Mouse (Mus musculus) neural tube, embryonic 14.5 days (tissue): ENCODE data around the gene Metap1d. TPM values are rescaled to one million over a fixed set of nuclear protein-coding genes. Genes with fewer than 3 reads are reported as not detected.

Experiments
- ATAC-seq: fragments of 200-750 bp; cut with Nextera tagmentation; 2 replicates; pipeline ENCODE4 v1.8.0; 2017; ENCODE audit warnings: low read depth, mild to moderate bottlenecking, moderate TSS enrichment, moderate library complexity
- H3K27ac ChIP-seq: fragments of 300-500 bp; sonication (generic); 2 replicates; pipeline ENCODE4 v1.5.1; 2014; ENCODE audit warnings: low read depth, mild to moderate bottlenecking, control low read depth, low read length, moderate library complexity, mixed read lengths
- H3K27me3 ChIP-seq: fragments of 300-500 bp; sonication (generic); 2 replicates; pipeline ENCODE4 v1.6.1; 2014; ENCODE audit warnings: low read length; ENCODE audit not compliant: control insufficient read depth, insufficient read depth
- H3K36me3 ChIP-seq: fragments of 300-500 bp; sonication (generic); 2 replicates; pipeline ENCODE4 v1.6.1; 2014; ENCODE audit warnings: low read length, mixed read lengths; ENCODE audit not compliant: control insufficient read depth, insufficient read depth
- H3K4me1 ChIP-seq: fragments of 300-500 bp; sonication (generic); 2 replicates; pipeline ENCODE4 v1.6.1; 2014; ENCODE audit warnings: low read length; ENCODE audit not compliant: control insufficient read depth, insufficient read depth
- H3K4me2 ChIP-seq: fragments of 300-500 bp; sonication (generic); 2 replicates; pipeline ENCODE4 v1.6.1; 2014; ENCODE audit warnings: mild to moderate bottlenecking, low read depth, low read length, control low read depth
- H3K4me3 ChIP-seq: fragments of 300-500 bp; sonication (generic); 2 replicates; pipeline ENCODE4 v1.5.1; 2014; ENCODE audit warnings: low read depth, low read length, control low read depth, mixed read lengths
- H3K9ac ChIP-seq: fragments of 300-500 bp; sonication (generic); replicated peaks from 2 replicates; pipeline ENCODE4 v1.6.1; 2014; ENCODE audit warnings: low read depth, mild to moderate bottlenecking, control low read depth, low read length, mixed read lengths
- H3K9me3 ChIP-seq: fragments of 300-500 bp; sonication (generic); 2 replicates; pipeline ENCODE4 v1.6.1; 2016; ENCODE audit warnings: low read length; ENCODE audit not compliant: control insufficient read depth
- WGBS: fragments of 180-500 bp; shearing (Covaris S2); extraction: QIAGEN DNeasy Blood & Tissue Kit; methylation state at CpG from one replicate; pipeline ENCODE4 v1.1.7; 2014; 5-methylcytosine and 5-hydroxymethylcytosine counted together
- polyA plus RNA-seq: library from polyadenylated mRNA; unstranded; fragments of >200 nt; fragmentation: Nextera tagmentation; extraction: Ambion mirVana; gene quantifications from 2 replicates; pipeline ENCODE4 v1.2.1, GENCODE M21; 2014

The Metap1d gene
- polyA plus RNA-seq, 1 experiment from 2014 or later, result 39.3 TPM

DNA sequence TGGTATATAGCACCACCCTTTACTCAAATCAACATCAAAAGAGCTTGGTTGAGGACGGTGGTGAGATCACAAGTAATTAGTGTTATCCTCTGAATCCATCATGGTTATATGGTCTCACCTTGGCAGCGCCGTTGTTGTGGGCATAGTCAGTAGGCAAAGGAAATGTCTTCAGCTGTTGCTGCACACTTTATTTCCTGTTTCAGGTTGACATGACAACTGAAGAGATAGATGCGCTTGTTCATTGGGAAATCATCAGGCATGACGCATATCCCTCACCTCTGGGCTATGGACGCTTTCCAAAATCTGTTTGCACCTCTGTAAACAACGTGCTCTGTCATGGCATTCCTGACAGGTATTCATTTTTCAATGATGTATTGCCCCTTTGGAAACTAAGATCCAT is 58.1 kb downstream of the Metap1d start:
- Histone ChIP-seq H3K9ac (no peak overlapping the region), H3K36me3 (no peaks in the 10 kb centered on the region), H3K27me3 (peaks cover 3% of the 10 kb centered on the region; the same call in 1 of the 2 replicates), H3K4me2 (no peak overlapping the region), H3K4me1 (no peaks in the 10 kb centered on the region), H3K9me3 (no peaks in the 10 kb centered on the region), H3K27ac (no peak overlapping the region), H3K4me3 (no peak overlapping the region)
- no peak for ATAC-seq
- 74% methylated on average over 7 of the region's 7 CpGs for WGBS

DNA sequence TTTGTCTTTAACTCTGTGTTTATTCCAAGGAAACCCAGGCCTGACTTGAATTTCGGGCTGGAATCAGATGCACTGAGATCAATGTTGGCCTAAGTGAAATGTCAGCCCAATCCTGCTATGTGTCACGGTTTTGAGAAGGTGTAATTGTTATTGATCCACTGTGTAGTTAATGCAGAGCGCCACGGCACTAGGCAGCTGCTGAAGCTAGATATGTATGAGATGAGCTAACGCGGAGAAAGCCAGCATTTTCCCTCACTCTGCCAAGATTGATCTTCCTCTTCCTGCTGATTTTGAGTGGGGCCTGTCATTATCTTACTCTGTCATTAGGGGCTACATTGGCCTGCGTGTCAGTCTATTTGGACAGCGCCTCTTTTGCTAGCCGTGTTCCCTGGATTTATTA is 59.2 kb downstream of the Metap1d start:
- 69% methylated on average over 9 of the region's 9 CpGs for WGBS
- H3K9me3 ChIP-seq, result no peaks in the 10 kb centered on the region
- H3K4me3 ChIP-seq, result no peak overlapping the region
- H3K4me2 ChIP-seq, result no peak overlapping the region
- H3K27ac ChIP-seq, result no peak overlapping the region
- no peaks in the 10 kb centered on the region for H3K36me3 ChIP-seq
- H3K27me3 ChIP-seq, result peaks cover 3% of the 10 kb centered on the region; the same call in 1 of the 2 replicates
- no peak overlapping the region for H3K9ac ChIP-seq
- no peaks in the 10 kb centered on the region for H3K4me1 ChIP-seq
- no peak for ATAC-seq

GRCm38 (mm10) chr2:71516995-71517394 is 63.9 kb downstream of the Metap1d start:
- H3K9me3 ChIP-seq, result no peaks in the 10 kb centered on the region
- no peak overlapping the region for H3K4me2 ChIP-seq
- H3K27ac ChIP-seq, result no peak overlapping the region
- ATAC-seq, result no peak
- 19% methylated on average over 4 of the region's 4 CpGs for WGBS
- H3K36me3 ChIP-seq, result no peaks in the 10 kb centered on the region
- H3K4me3 ChIP-seq, result no peak overlapping the region
- no peaks in the 10 kb centered on the region for H3K4me1 ChIP-seq
- H3K27me3 ChIP-seq, result peaks cover 17% of the 10 kb centered on the region; the same call in 1 of the 2 replicates
- H3K9ac ChIP-seq, result no peak overlapping the region

GRCm38 (mm10) chr2:71517466-71518099 is 64.5 kb downstream of the Metap1d start:
- 31% methylated on average over 8 of the region's 8 CpGs for WGBS
- Histone ChIP-seq H3K4me3 (no peak overlapping the region), H3K36me3 (no peaks in the 10 kb centered on the region), H3K27me3 (peaks cover 20% of the 10 kb centered on the region; the same call in 1 of the 2 replicates), H3K27ac (no peak overlapping the region), H3K9me3 (no peaks in the 10 kb centered on the region), H3K4me2 (no peak overlapping the region), H3K4me1 (no peaks in the 10 kb centered on the region), H3K9ac (no peak overlapping the region)
- ATAC-seq, result no peak

GRCm38 (mm10) chr2:71522871-71523270 is 69.8 kb downstream of the Metap1d start:
- H3K4me1 ChIP-seq, result no peaks in the 10 kb centered on the region
- H3K9me3 ChIP-seq, result no peaks in the 10 kb centered on the region
- no peak for ATAC-seq
- peaks cover 58% of the 10 kb centered on the region for H3K27me3 ChIP-seq
- no peaks in the 10 kb centered on the region for H3K36me3 ChIP-seq
- H3K4me3 ChIP-seq, result no peak overlapping the region
- no peak overlapping the region for H3K4me2 ChIP-seq
- no peak overlapping the region for H3K27ac ChIP-seq
- H3K9ac ChIP-seq, result no peak overlapping the region
- 73% methylated on average over 4 of the region's 4 CpGs for WGBS

GRCm38 (mm10) chr2:71523431-71523830 is 70.4 kb downstream of the Metap1d start:
- WGBS, result 69% methylated on average over 4 of the region's 4 CpGs
- H3K4me2 ChIP-seq, result no peak overlapping the region
- H3K4me3 ChIP-seq, result no peak overlapping the region
- H3K9me3 ChIP-seq, result no peaks in the 10 kb centered on the region
- peaks cover 61% of the 10 kb centered on the region for H3K27me3 ChIP-seq
- no peak overlapping the region for H3K27ac ChIP-seq
- no peak for ATAC-seq
- H3K4me1 ChIP-seq, result no peaks in the 10 kb centered on the region
- no peaks in the 10 kb centered on the region for H3K36me3 ChIP-seq
- H3K9ac ChIP-seq, result no peak overlapping the region

- Histone ChIP-seq H3K9ac (no peak overlapping the region), H3K4me2 (no peak overlapping the region), H3K4me1 (peaks cover 10% of the 10 kb centered on the region; the same call in 1 of the 2 replicates), H3K9me3 (no peaks in the 10 kb centered on the region), H3K27ac (no peak overlapping the region), H3K36me3 (no peaks in the 10 kb centered on the region), H3K27me3 (peaks cover 68% of the 10 kb centered on the region), H3K4me3 (no peak overlapping the region)
- no peak for ATAC-seq
- WGBS, result 31% methylated on average over 13 of the region's 13 CpGs
Observed at GRCm38 (mm10) chr2:71524763-71525162, 71.7 kb downstream of the Metap1d start.

GRCm38 (mm10) chr2:71526595-71527322 is 73.7 kb downstream of the Metap1d start:
- Histone ChIP-seq H3K27me3 (peaks cover 64% of the 10 kb centered on the region), H3K36me3 (no peaks in the 10 kb centered on the region), H3K27ac (no peak overlapping the region), H3K4me1 (peaks cover 10% of the 10 kb centered on the region; the same call in 1 of the 2 replicates), H3K9me3 (no peaks in the 10 kb centered on the region), H3K9ac (no peak overlapping the region), H3K4me2 (no peak overlapping the region), H3K4me3 (no peak overlapping the region)
- no peak for ATAC-seq
- WGBS, result 6% methylated on average over 10 of the region's 10 CpGs

GRCm38 (mm10) chr2:71527323-71528013 is 74.4 kb downstream of the Metap1d start:
- 2% methylated on average over 24 of the region's 24 CpGs for WGBS
- Histone ChIP-seq H3K27me3 (peaks cover 67% of the 10 kb centered on the region), H3K9me3 (no peaks in the 10 kb centered on the region), H3K4me1 (peaks cover 10% of the 10 kb centered on the region; the same call in 1 of the 2 replicates), H3K4me2 (no peak overlapping the region), H3K9ac (no peak overlapping the region), H3K27ac (no peak overlapping the region), H3K36me3 (no peaks in the 10 kb centered on the region), H3K4me3 (no peak overlapping the region)
- no peak for ATAC-seq
